Mouse (Mus musculus): ENCODE measurements around the gene D630039A03Rik.

DNA sequence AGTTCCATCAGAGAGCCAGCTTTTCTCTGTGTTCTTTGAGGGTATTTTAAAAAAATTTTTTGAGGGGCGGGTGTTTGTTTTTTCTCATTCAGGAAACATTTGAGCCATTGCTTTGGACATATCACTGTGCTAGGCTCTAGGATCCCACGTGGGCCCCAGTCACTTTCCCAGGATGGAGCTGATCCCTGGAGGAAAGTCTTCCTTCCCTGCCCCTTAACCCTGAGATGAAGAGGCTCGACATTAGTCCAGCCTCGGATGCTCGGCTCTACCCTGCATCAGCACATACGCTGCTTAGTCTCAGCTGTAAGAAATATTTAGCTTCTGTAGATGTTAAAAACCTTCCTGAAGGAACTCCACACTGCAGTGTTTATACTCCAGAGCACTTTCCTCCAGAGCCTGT is 20.2 kb downstream of the D630039A03Rik start:
- no peak for TF ChIP-seq CTCF (IDR thresholded peaks at IDR 0.05; ENCODE audit: low read depth, low read length)
- no peak for TF ChIP-seq POLR2AphosphoS5 (IDR thresholded peaks at IDR 0.05; ENCODE audit: insufficient replicate concordance, low read depth, low read length)
- TF ChIP-seq TAL1 (conservative IDR thresholded peaks at IDR 0.05; ENCODE audit: low read depth, low read length): no peak
- no peak for TF ChIP-seq GATA1 (IDR thresholded peaks at IDR 0.05; ENCODE audit: borderline replicate concordance, low read length)
- no peak for TF ChIP-seq GATA2 (IDR thresholded peaks at IDR 0.05; ENCODE audit: borderline replicate concordance, low read depth, low read length)
